Mouse (Mus musculus): Measurements from ENCODE around the gene Tmprss2.
A peak's percentile ranks its signal among the peaks of the same experiment; 100 is the strongest.

The Tmprss2 gene

DNA sequence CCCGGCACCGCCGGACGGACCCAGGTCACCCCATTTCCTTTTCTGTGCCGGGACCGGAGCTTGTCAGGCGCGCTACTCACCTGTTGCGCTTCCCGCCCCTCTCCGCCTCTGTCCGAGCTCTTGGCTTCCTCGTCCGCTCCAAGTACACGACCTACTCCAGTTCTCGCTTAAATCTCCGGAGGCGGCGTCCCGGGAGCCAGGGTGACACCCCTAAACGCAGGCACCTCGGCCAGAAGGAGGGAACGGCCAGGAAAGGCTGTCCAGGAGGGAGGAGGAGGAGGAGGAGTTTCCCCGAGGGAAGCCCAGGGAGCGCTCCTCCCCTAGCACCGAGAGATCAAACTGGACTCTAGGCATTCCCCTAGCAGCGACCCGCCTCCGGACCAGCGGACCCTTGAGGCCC is at the start of gene Tmprss2:
Tmprss2 (minus strand) TSS at position 257 of the 400 bp plus-strand sequence.
- no peak for DNase-seq (ENCODE audit: extremely low read depth, low read depth)

DNA sequence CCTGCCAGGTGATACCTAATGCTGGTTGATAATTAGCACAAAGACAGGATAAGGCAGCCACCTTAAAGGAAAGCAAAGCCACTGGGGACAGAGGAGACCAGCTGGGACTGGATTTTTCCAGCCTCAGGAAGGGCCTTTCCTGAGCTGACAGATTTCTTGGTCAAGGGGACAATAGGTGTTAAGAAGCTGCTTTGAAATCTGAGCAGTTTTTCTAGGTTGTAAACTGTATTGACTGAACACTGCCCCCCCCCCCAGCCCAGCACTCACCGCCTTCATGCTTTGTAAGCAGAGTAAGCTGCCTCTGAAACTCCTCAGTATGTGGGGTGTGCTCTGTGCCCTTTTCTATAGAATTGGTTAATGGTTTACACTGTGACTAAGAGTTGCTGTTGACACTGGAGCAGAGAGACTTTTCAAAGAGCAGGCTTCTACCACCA is 48.2 kb upstream of the Tmprss2 start:
- no peak for DNase-seq (ENCODE audit: extremely low read depth, low read depth)

DNA sequence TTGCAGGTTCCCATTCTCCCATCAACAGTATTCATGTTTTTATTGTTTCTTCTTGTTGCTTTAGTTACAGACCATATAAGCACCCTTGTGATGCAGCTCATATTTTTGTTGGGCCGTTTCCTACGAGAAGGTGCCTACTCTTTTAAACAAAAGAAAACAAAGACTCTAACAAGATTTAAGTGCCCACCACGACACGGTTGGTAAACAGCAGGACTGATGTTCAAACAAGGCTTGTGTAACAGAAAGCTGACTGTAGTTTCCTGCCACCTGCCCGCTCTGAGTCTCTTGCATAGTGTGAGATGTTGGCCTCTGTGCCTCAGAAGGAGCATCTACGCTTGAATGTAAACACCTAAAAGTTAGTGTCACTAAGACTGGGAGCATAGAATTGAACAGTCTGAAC is 47.5 kb upstream of the Tmprss2 start:
- DNase-seq (ENCODE audit: extremely low read depth, low read depth) = no peak

DNA sequence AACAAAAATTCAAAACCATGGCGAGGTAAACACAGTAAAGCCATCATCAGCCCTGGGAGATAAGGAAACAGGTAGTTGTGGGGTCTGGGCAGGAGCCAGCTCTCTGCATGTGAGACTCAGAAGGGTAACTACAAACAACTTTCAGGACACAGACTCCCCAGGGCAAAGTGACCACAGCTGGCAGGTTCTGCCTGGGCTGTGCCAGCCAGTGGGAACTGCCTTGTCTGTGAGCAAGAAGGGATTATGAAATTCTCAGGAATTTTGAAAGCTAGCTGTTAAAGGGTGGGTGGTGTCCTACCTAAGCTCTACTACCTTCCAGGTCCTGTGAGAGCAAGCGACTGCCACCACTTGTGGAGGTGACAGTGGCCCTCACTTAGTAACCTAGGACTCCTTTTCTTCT is 44.8 kb upstream of the Tmprss2 start:
- DNase-seq (ENCODE audit: extremely low read depth, low read depth) = no peak

DNA sequence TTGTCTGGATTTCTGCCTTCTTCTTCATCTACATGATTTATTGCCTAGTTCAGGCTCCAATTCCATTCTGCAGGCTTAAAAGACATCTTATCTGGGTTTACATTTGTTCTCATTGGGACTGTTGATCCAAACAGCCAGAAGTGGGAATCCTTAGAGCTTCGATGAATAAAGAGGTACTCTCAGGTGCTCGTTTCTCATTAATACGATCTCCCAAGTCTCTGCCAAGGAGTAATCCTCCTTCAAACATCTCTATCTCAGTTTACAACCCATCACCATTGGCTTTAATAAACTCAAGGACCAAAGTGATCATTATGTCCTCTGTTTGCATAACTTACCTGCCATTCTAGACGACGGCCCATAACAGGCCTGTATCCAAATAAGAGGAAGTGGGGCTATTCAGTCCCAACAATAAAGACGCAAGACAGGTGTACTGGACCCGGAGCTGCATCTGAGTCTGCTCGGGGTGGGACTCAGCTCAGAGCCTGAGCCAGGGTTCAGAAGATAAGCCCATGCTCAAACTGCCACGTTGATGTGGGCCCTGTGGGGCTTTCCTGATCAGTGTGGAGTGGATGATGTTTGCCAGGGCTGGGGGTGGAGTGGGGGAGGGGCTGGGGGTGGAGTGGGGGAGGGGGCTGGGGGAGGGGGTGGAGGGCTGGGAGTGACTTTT is 38.7 kb upstream of the Tmprss2 start:
- no peak for DNase-seq (ENCODE audit: extremely low read depth, low read depth)

DNA sequence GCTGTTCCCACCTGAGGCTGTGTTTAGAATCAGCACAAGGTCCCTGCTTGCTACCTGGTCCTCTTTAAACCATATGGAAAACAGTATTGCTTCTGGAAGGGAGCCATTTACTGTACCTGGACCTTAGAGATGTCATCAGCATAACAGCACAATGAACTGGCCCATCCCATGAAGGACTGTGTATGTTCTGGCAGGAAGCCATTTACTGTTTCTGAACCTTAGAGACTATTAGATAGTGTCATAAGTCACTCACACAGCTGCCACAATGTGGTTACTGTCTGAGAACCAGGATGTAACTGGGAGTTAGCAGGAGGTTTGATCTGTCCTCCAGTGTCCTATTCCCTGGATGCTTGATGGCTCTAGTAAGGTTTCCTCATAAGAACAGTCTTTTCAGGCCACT is 33.7 kb upstream of the Tmprss2 start:
- DNase-seq (ENCODE audit: extremely low read depth, low read depth) = no peak

DNA sequence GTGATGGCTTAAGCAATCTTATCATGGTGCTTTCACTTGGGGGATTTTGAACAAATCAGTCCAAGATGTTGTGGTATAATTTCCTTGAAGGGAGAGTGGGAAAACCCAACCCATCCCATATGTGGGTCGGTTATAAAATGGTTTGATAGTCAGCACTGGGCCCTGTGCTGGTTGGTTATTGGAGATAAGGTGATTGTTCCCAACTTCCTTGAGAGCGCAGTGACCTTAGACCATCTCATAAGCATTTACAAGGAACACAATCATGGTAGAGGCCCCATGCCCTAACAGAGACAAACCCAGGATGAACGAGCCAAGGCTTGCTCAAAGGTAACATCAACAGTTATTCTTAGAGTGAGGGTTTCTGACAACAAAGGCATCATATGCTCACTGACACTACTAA is 28.6 kb upstream of the Tmprss2 start:
- no peak for DNase-seq (ENCODE audit: extremely low read depth, low read depth)

DNA sequence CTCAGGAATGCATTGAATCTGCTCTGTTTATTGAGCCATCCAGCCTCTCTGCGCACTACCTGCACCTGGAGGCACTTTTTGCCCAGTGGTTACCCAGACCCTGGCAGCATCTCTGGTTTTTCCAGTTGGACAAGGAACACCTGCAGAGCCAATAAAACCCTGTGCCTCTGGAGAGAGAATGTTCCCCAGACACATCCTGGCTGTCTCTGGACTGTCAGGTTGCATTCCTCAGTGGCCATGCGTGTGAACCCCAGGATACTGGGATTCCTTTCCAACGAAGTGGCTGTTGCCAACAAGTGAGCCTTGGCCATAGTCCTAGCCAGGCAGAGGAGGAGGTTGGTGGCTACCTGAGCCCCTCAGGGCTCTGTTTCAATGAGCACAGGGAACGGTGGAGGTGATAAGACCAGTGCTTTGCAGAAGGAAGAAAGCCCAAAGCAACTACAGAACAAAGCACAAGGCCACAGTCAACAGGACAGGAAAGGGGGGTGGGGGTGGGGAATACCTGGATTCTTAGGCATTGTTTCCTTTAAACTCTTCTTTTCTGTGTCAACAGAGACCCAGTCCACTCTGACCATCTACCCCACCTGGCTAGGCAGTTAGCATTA is 22.0 kb upstream of the Tmprss2 start:
- no peak for DNase-seq (ENCODE audit: extremely low read depth, low read depth)

DNA sequence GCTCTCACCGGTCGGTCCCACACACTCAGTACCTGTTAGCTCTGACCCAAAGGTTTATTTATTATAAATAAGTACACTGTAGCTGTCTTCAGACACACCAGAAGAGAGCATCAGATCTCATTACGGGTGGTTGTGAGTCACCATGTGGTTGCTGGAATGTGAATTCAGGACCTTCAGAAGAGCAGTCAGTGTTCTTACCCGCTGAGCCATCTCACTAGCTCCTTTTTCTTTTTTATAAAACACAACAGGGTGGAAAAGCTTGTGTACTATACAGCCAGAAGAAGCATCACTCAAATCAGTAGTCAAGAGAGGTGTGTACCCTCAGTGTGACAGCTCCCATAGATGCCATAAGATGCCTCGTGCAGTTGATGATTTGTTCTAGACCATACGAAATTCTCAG is 12.2 kb upstream of the Tmprss2 start:
- no peak for DNase-seq (ENCODE audit: extremely low read depth, low read depth)

DNA sequence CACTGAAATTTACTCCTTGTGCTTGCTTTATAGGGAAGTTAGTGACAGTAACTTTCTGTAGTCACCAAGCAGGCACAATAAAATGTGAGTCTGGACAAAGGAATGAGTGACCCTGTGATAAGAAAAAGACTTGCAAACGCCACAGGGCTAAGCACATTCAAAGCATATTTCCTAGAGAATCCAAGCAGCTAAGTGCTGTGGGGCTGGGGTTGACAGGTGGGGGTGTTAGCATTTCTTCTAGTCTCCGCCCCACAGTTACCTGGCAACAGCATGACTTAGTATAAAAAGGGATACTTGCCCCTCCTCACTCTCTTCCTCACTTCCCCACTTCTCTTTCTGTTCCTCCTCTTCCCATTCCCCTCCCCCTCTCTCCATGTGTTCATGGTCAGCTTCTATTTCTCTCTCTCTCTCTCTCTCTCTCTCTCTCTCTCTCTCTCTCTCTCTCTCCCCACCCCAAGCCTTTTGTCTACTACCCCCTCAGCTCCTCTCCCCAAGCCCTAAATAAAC is 11.4 kb upstream of the Tmprss2 start:
- no peak for DNase-seq (ENCODE audit: extremely low read depth, low read depth)

DNA sequence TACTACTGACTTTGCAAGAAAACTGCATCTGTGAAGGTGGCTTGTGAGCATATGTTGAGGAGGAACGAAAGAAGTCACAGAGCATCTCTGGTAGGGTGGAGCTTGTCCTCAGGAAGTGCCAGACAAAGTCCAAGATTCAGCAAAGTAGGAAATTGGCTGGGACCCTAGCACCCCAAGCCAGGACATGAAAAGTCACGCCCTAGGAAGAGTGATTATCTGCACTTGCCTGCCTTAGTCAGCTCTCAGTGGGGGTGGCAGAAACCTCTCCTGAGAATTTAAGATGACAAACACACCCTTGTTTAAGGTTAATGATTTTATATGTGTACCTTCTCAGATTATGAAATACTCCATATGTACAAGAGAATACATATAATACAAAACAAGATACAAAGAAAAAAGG is 7.3 kb upstream of the Tmprss2 start:
- no peak for DNase-seq (ENCODE audit: extremely low read depth, low read depth)

DNA sequence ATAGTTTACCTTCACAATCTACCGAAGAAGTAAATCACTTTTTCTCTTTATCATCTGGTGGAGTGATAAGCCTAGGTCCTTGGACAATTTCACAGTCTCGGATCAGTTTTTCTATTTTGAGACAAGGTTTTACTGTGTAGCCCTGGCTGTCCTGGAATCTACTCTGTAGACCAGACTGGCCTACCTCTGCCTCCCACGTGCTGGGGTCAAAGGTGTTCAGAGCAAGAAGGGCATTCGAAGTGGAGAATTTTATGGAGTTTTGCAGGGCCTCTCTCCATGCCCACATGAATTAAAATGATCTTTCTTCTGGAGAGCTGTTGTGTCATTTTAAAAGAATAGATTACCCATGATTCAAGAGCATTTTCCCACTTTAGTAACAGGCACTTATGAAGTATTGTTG is 1.0 kb upstream of the Tmprss2 start:
- no peak for DNase-seq (ENCODE audit: extremely low read depth, low read depth)

DNA sequence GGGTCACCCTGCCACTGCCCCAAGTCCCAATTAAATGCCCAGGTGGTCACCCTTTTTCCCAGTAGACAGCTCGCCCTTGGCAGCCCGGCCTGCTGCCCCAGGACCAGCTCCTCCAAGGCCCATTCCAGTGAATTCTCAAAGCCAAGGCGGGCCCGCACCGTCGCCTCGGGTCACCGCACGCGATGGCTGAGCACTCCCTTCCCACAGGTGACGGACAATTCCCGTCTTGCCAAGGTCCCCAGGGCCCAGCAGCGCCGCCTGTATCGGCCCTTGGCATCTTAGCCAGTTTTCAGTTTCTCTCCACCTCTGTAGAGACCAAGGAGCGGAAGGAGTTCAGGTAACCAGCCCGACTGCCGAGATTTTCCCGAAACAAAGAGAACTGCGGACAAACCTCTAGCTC is 749 bp downstream of the Tmprss2 start:
- no peak for DNase-seq (ENCODE audit: extremely low read depth, low read depth)

DNA sequence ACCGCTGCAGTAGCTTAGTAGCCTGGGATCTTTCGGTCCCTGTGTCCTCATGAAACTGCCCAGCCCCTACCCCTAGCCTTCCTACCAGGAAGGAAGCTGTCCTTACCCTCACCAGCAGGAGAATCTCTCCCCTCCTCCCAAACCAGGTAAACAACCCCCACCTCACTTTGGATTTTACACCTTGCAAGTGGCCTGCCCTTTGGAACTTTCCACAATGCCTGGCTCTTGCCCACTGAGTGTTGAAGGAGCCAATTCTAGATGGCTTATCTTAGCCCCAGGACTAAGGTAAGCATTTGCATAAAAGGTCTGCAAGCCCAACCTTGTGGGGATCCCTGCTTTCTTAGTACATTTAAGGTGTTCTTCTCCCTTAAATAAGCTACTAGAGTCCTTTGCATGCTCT is 1.3 kb downstream of the Tmprss2 start:
- no peak for DNase-seq (ENCODE audit: extremely low read depth, low read depth)

DNA sequence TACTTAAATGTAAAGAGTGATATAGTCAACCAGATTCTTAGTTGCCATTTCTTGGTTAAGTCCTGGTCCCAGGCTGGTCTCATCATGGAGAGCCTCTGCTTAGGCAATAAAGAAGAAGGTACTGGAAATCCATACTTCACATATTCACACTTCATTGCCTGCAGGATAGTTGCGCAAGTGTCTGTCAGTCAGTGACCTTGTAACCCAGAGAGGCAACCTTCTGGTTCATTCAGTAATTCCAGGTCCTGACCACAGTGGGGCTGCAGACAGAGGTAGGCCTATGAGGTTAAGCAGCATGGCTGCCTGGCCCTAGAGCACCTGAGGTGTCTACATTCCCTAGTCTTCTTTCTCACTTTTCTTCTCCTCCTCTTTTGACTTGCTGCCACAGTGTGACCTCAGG is 3.0 kb downstream of the Tmprss2 start:
- DNase-seq (ENCODE audit: extremely low read depth, low read depth) = no peak

DNA sequence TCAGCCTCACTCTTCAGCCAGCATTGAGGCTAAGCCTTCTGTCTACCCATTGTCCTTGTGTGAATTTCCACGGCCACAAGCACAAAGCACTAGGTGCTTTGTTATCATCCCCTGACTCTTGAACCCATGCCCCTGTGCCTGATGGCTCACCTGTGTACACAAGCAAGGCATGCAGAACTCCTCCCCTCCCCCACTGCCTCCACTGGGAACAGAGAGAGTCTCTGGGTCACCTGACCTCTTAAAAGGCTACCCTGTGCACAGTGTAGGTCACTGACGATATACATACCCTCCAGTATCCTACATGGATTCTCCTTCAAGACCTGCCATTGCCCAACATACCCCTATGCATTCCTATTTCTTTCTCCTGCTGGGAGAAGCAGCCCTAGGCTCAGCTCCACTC is 4.2 kb downstream of the Tmprss2 start:
- no peak for DNase-seq (ENCODE audit: extremely low read depth, low read depth)

DNA sequence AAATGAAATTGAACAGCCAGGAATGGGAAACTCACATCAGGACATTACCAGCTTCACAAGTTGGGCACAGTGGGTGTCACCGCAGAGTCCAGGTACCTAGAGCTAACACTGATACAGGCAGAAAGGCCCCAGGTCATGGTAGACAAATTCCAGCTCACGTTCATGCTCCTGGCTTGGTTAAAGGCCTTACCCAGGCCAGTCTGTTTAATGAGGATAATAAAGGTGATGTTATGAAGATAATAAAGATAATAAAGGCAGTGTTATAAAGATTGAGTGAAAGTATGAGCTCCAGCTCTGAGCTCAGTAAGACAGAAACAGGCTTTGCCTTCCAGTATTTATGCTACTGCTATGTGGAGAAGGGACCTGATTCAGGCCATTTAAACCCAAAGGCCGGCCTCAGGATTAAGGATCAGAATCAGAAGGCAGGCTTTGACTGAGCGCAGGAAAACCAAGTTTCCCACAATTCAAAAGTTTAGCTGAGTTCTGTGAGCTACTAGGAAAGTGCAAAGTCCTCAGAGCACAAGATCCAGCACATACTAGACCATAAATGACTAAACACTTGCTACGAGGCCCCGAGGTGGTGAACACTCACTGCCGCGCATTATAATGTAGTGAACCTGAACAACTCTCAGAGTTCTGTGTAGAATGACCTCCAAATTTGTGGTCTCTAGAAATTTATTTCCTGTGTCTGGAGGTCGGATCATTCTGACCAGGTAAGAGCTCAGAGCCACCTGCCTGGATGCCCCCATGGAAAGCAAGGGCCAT is 4.9 kb downstream of the Tmprss2 start:
- DNase-seq (ENCODE audit: extremely low read depth, low read depth) = no peak

DNA sequence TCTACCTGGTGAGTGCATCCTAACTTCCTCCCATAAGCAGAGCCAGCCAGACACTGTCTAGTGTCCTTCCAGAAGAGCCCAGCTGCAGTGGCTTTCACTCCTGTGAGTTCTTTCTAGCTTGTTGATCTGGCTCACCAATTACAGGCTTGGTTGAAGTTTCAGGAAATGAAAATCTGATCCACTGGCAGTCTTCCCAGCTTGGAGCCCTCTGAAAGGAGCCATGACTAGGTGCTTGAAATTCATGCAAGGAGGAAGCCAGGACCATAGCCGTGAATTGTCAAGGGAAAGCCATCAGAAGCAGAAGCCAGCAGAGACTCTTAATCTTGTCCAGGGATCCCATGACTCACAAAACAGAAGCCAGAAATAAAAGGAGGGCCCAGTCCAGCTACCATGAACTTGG is 8.7 kb downstream of the Tmprss2 start:
- DNase-seq (ENCODE audit: extremely low read depth, low read depth) = no peak

DNA sequence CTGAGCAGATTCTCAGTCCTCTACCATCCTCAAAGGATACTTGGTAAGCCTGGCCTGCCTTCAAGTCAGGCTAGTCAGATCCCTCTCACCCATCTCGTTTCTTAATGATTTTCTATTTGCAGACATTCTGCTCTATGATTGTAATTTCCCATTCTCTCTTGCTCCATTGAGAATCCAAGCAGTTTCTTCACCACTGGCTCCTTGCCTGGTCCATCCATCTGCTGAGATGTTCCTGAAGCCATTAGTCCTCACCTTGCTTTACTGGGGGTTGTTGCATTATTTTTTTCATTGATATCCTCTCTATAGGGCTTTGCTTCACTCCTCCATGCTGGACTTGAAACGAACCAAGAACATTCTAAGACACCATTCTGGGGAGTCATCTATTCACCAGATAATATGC is 10.4 kb downstream of the Tmprss2 start:
- no peak for DNase-seq (ENCODE audit: extremely low read depth, low read depth)

DNA sequence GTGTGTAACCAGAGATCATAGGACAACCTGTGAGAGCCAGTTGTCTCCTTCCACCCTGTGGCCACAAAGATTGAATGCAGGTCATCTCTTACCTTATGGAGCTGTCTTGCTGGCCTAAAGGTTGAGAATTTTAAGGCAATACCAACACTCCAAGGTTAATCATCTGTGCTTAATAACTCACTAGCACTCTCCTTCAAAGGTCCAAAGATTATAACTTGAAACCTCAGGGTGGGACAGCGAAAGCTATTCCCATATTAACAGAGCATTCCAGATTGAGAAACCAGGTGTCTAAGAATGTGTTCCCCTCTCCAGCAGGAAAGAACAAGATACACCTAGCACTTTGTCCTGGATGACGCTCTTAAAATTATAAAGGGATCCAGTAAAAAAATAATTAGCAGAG is 12.9 kb downstream of the Tmprss2 start:
- DNase-seq (ENCODE audit: extremely low read depth, low read depth) = no peak

DNA sequence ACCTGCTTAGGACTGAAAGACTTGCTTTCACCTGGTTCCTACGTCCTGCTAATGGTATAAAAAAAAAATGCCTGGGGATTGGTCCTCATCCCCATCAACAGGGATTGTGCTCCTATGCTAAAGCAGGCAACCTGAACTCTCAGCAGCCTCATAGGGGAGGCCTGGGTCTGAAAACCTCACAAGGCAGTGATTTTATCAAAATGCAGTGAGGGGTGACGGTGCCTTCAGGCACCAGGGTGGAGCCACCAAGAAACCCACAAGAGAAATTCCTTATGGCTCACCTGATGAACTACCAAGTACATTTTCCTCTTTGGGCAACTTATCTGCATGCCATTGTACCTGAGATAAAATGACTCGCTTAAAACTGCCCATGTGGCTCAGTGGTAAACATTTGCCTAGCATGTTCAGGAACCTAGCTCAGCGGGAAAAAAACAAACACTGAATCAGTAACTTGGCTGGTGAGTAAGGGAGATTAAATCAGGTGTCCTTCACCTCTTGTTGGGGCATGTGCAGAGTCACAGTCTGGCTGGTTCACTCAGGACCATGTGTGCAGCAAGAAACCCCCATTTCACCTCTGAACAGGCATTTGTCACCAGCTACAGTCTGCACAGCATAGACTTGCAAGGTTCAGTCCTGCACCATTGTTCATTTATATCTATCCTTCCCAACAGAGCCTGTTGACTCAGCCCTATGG is 17.0 kb downstream of the Tmprss2 start:
- DNase-seq (ENCODE audit: extremely low read depth, low read depth) = no peak

DNA sequence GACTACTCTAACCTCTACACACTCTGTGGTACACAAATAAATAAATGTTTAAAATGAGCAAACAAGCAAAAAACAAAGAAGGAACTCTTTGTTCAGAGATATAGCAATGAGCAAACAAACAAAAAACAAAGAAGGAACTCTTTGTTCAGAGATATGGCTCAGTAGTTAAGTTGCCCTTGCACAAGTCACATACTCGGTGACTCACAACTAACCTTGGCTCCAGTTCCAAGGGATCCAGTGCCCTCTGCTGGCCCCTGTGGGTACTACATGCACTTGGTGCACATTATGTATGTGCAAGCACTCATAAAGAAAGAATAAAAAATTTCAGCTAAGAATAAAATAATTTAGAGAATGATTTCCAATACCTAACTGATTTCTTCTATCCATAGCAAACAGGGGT is 17.9 kb downstream of the Tmprss2 start:
- peak; percentile 56 for DNase-seq (ENCODE audit: extremely low read depth, low read depth)
